Mouse (Mus musculus): ENCODE results near the gene Acsl4.

Acsl4 gene

DNA sequence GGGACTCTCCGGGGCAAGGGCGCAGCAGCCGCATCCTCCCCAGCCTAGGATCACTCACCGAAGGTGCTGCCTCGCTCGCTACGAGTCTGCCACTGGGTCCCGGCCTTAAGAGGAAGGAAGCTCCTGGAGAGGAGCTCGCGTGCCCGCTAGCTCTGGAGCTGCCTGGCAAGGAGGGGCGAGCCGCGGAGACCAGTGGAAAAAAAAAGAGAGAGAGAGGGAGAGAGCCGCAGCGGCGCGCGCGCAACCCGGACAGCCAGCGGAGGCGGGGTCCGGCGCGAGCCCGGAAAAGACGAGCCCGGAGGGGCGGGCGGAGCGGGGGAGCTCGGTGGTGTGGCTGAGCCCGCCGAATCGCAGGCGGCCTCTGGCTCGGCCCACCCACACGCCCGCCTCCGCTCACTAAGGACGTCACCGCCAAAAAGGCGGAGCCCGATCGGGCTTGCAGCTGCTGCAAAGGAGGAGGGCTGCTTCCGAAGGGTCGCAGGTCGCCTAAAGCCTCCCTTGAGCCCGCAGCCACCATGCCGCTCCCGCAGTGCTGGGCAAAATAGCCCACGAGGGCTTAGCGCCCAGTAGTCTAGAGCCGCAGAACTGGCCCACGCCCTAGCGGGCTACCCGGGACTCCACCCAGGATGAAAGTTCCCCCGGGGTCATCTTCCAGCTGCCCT lies at the start of gene Acsl4:
Gene Acsl4 (minus strand): TSS at position 289 of the 662 bp plus-strand sequence.
- DNase-seq = peak; percentile 93

DNA sequence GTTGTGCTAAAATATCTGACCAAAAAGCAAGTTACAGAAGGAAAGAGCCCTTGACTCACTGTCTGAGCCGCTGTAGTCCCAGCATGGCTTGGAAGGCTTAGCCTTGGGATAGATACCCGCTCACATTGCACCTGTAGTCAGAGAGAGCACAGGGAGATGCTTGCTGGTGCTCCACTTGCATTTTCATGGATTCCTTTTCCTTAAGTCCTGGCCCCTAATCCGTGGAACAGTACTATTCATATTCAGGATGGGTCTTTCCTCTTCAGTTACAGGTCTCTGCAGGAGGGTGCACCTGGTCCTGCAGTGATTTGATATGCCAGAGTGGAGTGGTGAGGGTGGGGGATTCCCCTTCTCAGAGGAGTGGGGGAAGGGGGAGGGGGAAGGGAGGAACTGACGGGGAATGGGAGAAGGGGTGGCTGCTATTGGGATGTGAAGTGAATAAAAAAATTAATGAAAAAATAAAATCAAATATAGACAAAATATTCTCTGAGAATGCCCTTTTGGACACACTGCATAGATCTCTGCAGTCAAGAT lies 47.7 kb upstream of the Acsl4 start:
- DNase-seq = no peak

- no peak for DNase-seq
Measured at GRCm38 (mm10) chrX:142432846-142433245, 42.5 kb upstream of the Acsl4 start.

DNA sequence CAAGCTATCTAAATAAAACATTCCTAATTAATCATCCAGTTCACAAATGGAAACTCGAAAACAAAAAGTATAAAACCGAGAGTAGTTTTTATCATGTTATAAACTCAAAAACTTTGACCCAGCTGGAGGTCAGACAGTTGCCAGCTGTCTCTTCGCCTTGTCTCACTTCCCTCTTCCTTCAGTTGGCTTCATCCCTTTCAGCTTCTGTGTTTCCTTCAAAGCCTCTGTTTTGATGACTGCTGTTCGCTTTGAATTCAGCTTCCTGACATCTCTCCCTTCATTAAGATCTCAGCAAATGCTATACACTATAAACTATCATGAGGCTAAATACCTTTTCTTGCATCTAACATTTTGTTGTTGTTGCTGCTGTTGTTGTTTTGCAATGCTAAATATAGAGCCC lies 36.8 kb upstream of the Acsl4 start:
- peak; percentile 4 for DNase-seq

GRCm38 (mm10) chrX:142426628-142427027 lies 36.3 kb upstream of the Acsl4 start:
- DNase-seq = no peak

- no peak for DNase-seq
Measured at GRCm38 (mm10) chrX:142413884-142414283, 23.5 kb upstream of the Acsl4 start.

DNA sequence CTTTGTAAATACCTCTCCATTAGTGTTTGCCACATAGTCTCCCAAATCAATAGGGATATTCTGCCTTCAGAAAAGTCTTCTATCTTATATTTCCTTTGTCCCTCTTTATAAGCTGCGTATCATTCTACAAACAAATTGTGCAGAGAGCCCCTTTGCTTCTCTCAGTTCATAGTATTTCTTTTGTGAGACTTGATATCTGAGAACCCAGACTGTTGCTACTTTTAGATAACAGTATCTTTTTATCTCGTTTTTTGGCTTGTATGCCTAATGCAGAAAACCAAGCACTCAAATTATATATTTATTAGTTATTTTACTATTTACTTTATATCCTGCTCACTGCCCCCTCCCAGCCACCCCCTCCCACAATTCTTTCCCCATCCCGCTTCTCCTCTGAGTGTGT lies 19.7 kb upstream of the Acsl4 start:
- DNase-seq = no peak

- DNase-seq = no peak
Measured at GRCm38 (mm10) chrX:142409338-142409737, 19.0 kb upstream of the Acsl4 start.

DNA sequence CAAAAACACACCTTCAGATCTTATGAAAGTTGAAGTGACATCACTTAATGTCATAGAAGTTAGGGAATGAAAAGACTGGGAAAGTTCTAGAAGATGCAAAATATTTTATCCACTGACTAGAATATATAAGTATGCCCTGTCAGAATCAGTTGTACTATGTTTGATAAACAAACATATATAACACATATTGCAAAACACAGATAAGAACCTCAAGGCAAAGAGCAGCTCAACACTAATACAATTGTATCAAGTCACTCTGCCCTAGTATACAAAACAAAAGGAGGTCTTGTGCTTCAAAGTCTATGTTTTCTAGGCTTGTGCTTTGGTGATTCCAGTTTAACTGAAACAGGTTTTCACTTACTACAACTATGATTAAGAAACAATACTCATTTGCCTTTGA lies 12.8 kb upstream of the Acsl4 start:
- no peak for DNase-seq

DNA sequence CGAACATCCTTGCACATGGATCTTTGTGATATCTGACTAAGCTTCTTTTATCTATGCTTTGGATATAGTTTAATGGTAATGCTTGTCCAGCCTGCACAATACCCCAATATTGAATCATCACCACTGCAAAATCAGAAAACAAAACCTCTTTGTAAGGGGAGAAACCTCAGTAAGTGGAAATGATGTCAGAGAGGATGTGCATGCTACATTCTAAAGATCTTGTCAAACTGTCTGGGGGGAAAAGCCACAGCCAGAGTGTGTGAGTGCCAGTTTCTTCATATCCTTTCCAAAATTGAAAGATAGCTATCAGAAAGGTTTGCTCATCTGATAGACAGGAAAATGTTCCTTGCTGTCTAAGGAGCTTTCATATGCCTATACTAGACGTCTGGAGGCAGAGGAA lies 8.3 kb upstream of the Acsl4 start:
- DNase-seq = no peak

DNA sequence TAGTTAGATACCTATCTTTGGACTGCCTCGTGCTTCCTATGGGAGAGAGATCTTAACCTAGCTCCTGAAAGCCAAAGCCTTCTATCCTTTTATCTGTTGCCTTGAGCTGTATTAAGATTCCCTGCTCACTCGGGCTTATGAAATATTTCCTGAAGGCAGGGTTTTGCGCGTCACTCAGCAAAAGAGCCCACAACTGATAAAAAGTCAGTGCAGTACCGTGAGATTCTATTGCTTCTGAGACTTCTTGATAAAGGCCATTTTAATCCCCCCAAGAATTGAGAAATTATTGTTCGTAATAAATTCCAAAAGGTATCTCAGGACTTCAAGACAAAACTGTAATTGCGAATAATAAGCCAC lies 552 bp upstream of the Acsl4 start:
- DNase-seq = no peak

GRCm38 (mm10) chrX:142389581-142390159 lies 665 bp downstream of the Acsl4 start:
- peak; percentile 50 for DNase-seq

DNA sequence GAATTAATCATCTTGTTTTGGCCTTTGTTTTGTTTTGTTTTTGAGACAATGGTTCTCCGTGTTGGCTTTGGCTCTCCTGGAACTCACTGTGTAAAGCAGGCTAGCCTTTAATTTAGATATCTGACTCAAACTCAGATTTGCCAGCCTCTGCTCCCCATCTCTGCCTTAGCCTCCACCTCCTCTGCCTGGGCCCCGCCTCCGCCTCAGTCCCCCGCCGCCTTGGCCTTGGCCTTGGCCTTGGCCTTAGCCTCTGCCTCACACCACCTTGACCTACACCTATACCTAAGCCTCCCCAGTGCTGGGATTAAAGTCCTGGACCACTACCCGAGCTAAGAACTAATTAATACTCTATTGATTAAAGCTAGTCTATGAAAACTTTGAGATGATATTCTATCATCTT lies 2.2 kb downstream of the Acsl4 start:
- no peak for DNase-seq

- DNase-seq = no peak
Measured at GRCm38 (mm10) chrX:142387634-142388033, 2.7 kb downstream of the Acsl4 start.

GRCm38 (mm10) chrX:142384918-142385317 lies 5.4 kb downstream of the Acsl4 start:
- DNase-seq = no peak

DNA sequence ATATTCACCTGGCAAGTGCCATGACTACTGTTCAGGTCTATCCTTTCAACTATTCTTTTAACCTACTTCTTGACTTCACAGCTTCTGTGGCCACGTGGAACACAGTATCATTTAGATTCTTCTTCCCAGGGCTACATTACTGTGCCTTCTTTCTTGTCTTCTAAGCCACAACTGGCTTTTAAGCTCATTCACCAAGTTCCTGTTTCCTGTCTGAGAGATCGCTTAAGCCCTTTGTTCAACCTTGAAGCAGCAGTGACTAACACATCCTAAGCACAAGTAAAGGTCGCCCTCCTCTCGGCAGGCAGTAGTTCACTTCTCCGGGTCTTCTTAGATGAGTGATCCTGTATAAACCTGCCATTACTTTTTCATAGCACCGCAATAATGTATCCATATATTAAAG lies 10.4 kb downstream of the Acsl4 start:
- peak; percentile 53 for DNase-seq

DNA sequence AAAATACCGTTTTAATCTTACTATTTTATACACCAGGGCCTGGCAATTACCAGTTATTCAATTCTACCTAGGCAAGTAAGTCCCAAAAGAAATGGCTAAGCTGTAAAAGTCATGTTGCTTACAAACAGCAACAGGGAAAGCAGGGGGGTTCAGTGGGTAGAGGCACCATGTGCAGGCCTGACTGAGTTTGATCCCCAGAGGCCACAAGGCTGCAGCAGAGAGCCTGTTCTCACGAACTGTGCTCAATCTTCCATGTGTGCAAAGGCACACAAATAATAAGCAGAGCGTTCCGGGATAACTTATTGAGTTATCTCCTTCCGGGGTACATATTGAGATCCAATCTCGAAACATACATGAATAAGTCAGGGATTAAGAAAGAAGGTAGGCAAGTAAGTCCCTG lies 12.3 kb downstream of the Acsl4 start:
- peak; percentile 22 for DNase-seq

- no peak for DNase-seq
Measured at GRCm38 (mm10) chrX:142377358-142377757, 13.0 kb downstream of the Acsl4 start.

- DNase-seq = no peak
Measured at GRCm38 (mm10) chrX:142376747-142377146, 13.6 kb downstream of the Acsl4 start.

DNA sequence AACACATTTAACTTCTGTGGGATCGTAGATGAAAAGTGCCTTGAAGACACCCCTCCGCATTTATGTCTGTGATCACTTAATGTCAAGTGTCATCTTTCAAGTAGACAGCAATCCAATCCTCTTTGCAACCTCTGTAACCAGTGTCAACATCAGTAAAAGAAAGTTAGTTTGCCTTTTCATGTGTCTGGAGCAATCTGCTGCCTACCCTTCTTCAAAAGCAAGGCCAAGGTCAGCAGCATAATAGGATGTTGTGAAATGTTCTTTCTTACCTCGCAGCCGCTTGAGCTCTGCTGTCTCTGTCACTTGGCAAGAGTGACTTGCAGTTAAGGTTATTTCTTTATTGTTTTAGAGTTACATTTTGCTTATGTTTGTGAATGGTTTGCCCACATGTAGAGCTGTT lies 14.8 kb downstream of the Acsl4 start:
- no peak for DNase-seq

DNA sequence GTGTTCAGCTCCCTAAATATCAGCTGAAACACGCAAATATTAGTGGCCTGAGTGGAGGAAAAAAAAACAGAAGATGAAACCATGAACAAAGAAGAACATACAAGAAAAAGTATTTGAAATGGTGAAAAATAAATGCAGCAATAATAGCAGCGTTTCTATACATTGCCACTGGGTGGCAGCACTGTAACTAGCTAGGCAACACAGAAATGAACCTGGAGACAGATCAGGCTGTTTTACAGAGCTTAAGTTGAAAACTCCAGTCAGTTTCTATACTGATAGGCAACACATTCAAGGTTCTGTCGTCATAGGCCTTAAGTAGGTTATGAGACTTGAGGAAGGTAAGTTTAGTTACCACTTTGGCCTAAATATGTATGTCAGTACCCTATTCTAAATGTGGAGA lies 17.9 kb downstream of the Acsl4 start:
- peak; percentile 46 for DNase-seq

- DNase-seq = no peak
Measured at GRCm38 (mm10) chrX:142369935-142370334, 20.4 kb downstream of the Acsl4 start.

DNA sequence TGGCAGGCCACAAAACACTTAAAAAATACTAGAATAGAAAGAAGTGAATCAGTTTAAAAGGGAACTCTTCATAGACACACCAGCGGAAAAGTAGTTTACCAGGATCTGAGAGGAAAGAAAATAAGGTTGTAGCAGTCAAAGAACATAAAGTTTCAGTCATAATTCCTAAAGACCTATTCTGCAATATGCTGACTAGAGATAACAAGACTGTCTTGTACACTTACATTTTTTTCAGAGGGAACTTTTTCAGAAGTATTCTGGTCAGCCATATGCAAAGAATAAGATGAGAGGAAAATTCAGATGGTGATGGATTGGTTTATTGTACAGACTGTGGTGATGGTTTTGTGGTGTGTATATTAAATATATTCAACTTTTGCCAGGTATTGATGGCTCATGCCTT lies 26.5 kb downstream of the Acsl4 start:
- no peak for DNase-seq

GRCm38 (mm10) chrX:142359031-142359430 lies 31.3 kb downstream of the Acsl4 start:
- no peak for DNase-seq

DNA sequence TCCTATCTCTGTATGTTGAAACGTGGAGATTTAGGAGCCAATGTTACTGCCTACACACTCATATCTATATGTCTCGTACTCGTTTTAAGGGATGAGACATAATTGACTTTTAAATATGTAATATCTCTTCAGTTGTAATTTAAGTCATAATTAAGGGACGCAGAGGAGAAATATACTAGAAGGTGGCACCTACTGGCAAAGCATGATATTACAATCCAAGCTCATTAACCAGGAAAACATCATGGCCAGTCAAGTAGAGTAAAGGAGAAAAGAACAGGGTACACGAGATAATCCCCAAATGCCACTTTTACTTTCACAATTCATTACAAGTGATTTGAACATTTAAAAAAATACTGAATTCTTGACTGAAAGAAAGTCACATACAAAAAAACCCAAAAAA lies 31.9 kb downstream of the Acsl4 start:
- DNase-seq = no peak
